Mouse (Mus musculus) lung, postnatal 4 days (tissue): ENCODE data around the gene Fgd2.
"Not testable (repeated sequence)": the region's sequence is repeated elsewhere in the genome, so short reads cannot be mapped to it uniquely, and the experiment has no call there.

Experiments
- DNase-seq, 2 experiments: peaks; one replicate each; pipeline ENCODE4 v3.0.0; 2021

The Fgd2 gene

GRCm38 (mm10) chr17:29365105-29365621 lies 4.4 kb downstream of the Fgd2 start:
- DNase-seq = no peak

GRCm38 (mm10) chr17:29368726-29369125 lies 8.0 kb downstream of the Fgd2 start:
- DNase-seq = peak; percentile 57 to 67

- DNase-seq = peak; percentile 91 to 94
Observed at GRCm38 (mm10) chr17:29370984-29371723, 10.4 kb downstream of the Fgd2 start.

- DNase-seq = no peak
Observed at GRCm38 (mm10) chr17:29375871-29376270, 15.2 kb downstream of the Fgd2 start.

- no peak for DNase-seq
Observed at GRCm38 (mm10) chr17:29378056-29378455, 17.3 kb downstream of the Fgd2 start.

- DNase-seq = no peak
Observed at GRCm38 (mm10) chr17:29380241-29380640, 19.5 kb downstream of the Fgd2 start.

GRCm38 (mm10) chr17:29381472-29381871 lies 20.8 kb downstream of the Fgd2 start:
- peak; percentile 68 to 82 for DNase-seq

- no peak for DNase-seq
Observed at GRCm38 (mm10) chr17:29382417-29382816, 21.7 kb downstream of the Fgd2 start.

- DNase-seq = no peak
Observed at GRCm38 (mm10) chr17:29383923-29384322, 23.2 kb downstream of the Fgd2 start.

GRCm38 (mm10) chr17:29384850-29385438 lies 24.2 kb downstream of the Fgd2 start:
- peak; percentile 49 to 67 for DNase-seq

GRCm38 (mm10) chr17:29385746-29386145 lies 25.0 kb downstream of the Fgd2 start:
- no peak for DNase-seq

- DNase-seq = no peak
Observed at GRCm38 (mm10) chr17:29388978-29389377, 28.3 kb downstream of the Fgd2 start.

- DNase-seq = no peak
Observed at GRCm38 (mm10) chr17:29391280-29391679, 30.6 kb downstream of the Fgd2 start.

- peak; percentile 46 to 47 for DNase-seq
Observed at GRCm38 (mm10) chr17:29393335-29394089, 32.8 kb downstream of the Fgd2 start.

GRCm38 (mm10) chr17:29394106-29394760 lies 33.5 kb downstream of the Fgd2 start:
- no peak for DNase-seq

- DNase-seq = not testable (repeated sequence)
Observed at GRCm38 (mm10) chr17:29394761-29395160, 34.0 kb downstream of the Fgd2 start.

GRCm38 (mm10) chr17:29395381-29395780 lies 34.7 kb downstream of the Fgd2 start:
- peak; percentile 75 for DNase-seq

- DNase-seq = no peak
Observed at GRCm38 (mm10) chr17:29396056-29396799, 35.5 kb downstream of the Fgd2 start.

- peak; percentile 85 to 89 for DNase-seq
Observed at GRCm38 (mm10) chr17:29396821-29397242, 36.1 kb downstream of the Fgd2 start.

GRCm38 (mm10) chr17:29397480-29398433 lies 37.0 kb downstream of the Fgd2 start:
- DNase-seq = peak; percentile 89 to 92
